Mouse (Mus musculus) ES-Bruce4 (cell line): ENCODE data around the gene Pitpnm2. TPM values are rescaled to one million over a fixed set of nuclear protein-coding genes. Genes with fewer than 3 reads are reported as not detected.

Source experiments
- H3K27ac ChIP-seq: 2 replicates; pipeline ENCODE4 v1.5.1; 2012; ENCODE audit warnings: low read length, inconsistent platforms; ENCODE audit not compliant: insufficient read depth
- H3K27me3 ChIP-seq: 2 replicates; pipeline ENCODE4 v1.6.1; 2012; ENCODE audit warnings: mild to moderate bottlenecking, low read length, inconsistent platforms; ENCODE audit not compliant: control insufficient read depth, poor library complexity, insufficient read depth, severe bottlenecking
- H3K36me3 ChIP-seq: 2 replicates; pipeline ENCODE4 v1.6.1; 2012; ENCODE audit warnings: inconsistent platforms, mild to moderate bottlenecking, low read length, moderate library complexity; ENCODE audit not compliant: control insufficient read depth, poor library complexity, insufficient read depth, severe bottlenecking
- H3K4me1 ChIP-seq: one replicate; pipeline ENCODE4 v1.8.1; 2011; ENCODE audit warnings: low read length; ENCODE audit not compliant: control insufficient read depth, insufficient read depth
- H3K4me3 ChIP-seq: 2 replicates; pipeline ENCODE4 v1.5.1; 2011; ENCODE audit warnings: low read depth, mild to moderate bottlenecking, low read length
- H3K9ac ChIP-seq: 2 replicates; pipeline ENCODE4 v1.6.1; 2012; ENCODE audit warnings: low read depth, mild to moderate bottlenecking, inconsistent platforms; ENCODE audit not compliant: poor library complexity, severe bottlenecking
- H3K9me3 ChIP-seq: replicated peaks from 2 replicates; pipeline ENCODE4 v1.6.1; 2012; ENCODE audit warnings: mild to moderate bottlenecking, low read length, inconsistent platforms; ENCODE audit not compliant: control insufficient read depth, poor library complexity, insufficient read depth, severe bottlenecking
- CTCF ChIP-seq: IDR thresholded peaks from one replicate; pipeline ENCODE4 v1.8.1; 2011; ENCODE audit warnings: low read depth, low read length
- EP300 ChIP-seq: IDR thresholded peaks from 2 replicates; pipeline ENCODE4 v1.6.1; 2011; ENCODE audit warnings: low read depth, low read length; ENCODE audit not compliant: insufficient read depth
- POLR2A ChIP-seq: IDR thresholded peaks from one replicate; pipeline ENCODE4 v1.8.1; 2011; ENCODE audit warnings: low read length; ENCODE audit not compliant: insufficient read depth
- polyA plus RNA-seq: library from polyadenylated mRNA; stranded (reverse); fragments of >200 nt; gene quantifications from 2 replicates; pipeline ENCODE4 v1.2.4, GENCODE M21; 2011; ENCODE audit warnings: low read depth; ENCODE audit not compliant: missing spikeins, insufficient read depth, insufficient read length

Gene Pitpnm2
- polyA plus RNA-seq, 1 experiment: 13.1 TPM

DNA sequence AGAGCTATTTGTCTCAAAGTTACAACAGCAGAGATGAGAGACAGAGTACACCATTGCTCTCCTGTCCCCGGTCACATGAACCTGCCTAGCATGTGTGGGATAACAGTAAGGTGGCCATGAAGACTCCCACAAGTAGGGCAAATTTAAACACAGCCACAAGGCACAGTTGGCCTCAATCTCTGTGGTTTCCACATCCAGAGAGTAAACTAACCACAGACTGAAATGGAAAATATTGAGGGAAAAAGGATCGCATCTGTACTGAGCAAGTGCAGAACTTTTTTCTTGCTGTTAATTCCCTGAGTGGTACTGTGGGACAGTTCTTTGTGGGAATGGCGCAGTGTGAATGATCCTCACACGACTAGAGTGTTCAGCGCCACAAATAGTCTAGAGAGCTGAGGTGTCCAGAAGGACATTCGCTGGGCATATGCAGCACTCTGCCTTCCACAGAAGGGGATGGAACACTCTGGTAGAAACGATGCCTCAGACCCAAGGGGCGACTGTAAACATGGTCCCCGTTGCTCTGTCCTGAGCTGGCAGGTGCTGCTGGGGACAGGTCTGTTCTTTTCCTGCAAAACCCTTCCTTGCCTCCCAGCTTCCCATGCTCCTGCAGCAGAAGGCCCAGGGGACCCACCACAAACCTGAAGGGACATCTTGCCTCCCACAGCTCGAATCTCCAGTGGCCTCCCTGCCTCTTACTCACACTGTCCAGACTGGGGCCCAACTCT is 59.3 kb downstream of the Pitpnm2 start:
- TF ChIP-seq POLR2A (no peak), EP300 (no peak), CTCF (no peak)
- Histone ChIP-seq H3K4me3 (no peak overlapping the region), H3K4me1 (no peaks in the 10 kb centered on the region), H3K27me3 (no peaks in the 10 kb centered on the region; the same call in 1 of the 2 replicates), H3K27ac (no peak overlapping the region), H3K9me3 (no peaks in the 10 kb centered on the region), H3K9ac (no peak overlapping the region), H3K36me3 (no peaks in the 10 kb centered on the region)

DNA sequence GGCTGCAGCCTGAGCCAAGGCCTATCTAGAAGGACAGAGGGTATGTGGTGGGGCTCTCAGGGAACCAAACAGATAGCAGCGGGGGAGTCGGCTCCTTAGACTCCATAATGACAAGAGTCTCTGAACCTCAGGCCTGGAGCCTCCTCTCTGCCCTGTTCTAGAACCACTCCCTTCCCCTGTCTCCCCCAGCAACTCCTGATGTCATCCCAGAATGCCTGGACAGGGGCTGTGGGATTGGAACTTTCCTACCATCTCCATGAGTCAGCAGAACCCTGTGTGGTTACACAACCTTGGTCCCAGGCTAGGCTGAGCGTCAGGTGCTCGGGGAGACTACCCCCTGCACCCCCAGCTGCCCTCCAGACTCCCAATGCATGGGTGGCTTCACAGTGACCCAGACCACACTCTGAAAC is 60.0 kb downstream of the Pitpnm2 start:
- no peak overlapping the region for H3K27ac ChIP-seq
- H3K4me3 ChIP-seq: no peak overlapping the region
- no peaks in the 10 kb centered on the region for H3K36me3 ChIP-seq
- H3K9me3 ChIP-seq: no peaks in the 10 kb centered on the region
- H3K27me3 ChIP-seq: no peaks in the 10 kb centered on the region; the same call in 1 of the 2 replicates
- TF ChIP-seq POLR2A (no peak), EP300 (no peak), CTCF (no peak)
- H3K9ac ChIP-seq: no peak overlapping the region
- peaks cover 4% of the 10 kb centered on the region for H3K4me1 ChIP-seq

DNA sequence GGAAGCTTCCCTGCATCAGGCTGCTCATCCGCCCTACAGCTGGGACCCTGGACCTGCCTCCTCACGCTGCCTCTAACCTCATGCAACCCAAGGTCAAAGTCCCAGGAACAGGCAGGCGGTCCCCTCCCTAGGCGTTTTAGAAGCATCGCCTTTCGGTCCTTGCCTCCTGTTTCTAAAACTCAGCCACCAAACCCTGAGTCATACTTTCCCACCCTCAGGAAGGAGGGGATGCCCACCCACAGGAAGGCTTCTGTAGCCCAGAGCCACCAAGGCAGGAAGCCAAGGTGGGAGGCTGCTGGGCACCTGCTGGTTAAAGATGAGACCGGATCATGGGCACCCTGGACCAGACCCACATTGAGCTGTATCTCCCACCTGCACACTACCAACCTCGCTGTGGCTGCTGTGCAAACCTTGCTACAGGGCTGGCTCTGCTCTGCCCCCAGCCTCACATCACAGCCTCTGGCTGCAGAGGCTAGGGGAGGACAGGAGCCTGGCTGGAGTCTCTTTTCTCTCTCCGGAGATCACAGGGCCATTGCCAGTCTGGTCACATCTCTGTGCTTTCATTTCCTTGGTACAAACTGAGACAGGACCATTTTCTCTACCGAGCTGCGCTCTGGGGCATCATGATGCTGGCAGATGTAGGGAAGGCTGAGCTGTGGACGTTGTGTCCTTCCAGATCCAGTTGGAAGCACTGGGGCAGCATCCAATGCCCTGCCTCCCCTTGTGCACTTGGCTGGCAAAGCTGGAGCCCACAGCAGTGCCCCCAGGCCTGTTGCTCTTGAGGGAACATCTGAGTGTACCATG is 61.9 kb downstream of the Pitpnm2 start:
- Histone ChIP-seq H3K4me1 (peaks cover 4% of the 10 kb centered on the region), H3K9ac (peak overlapping the region; percentile 39), H3K36me3 (no peaks in the 10 kb centered on the region), H3K27ac (no peak overlapping the region), H3K27me3 (no peaks in the 10 kb centered on the region; the same call in 1 of the 2 replicates), H3K9me3 (no peaks in the 10 kb centered on the region), H3K4me3 (peak overlapping the region; percentile 19)
- no peak for TF ChIP-seq CTCF
- TF ChIP-seq POLR2A: no peak
- no peak for TF ChIP-seq EP300

DNA sequence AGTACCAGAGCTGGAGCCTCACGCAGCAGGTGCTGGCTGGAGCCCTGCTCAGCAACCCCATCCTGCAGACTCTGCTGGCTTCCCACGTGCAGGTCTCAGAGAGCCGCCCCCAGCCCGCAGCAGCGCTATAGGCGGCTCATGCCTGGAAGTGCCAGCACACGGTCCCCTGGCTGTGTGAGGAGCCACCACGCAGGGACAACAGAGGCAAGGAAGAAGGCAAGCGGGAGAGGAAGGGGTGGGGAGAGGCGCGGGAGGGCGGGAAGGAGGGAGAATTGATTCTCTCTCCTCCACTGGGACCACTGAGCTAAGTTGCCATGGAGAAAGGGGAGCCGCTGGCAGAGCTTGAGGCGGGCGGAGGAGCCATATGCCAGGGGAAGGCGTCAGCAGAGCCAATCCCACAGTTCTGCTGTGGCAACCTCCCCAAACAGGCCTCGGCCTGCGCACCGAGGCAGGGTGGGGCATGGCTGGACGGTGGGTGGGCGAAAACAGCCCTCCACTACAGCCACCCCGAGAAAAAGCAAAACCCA is 62.5 kb downstream of the Pitpnm2 start:
- no peak for TF ChIP-seq EP300
- no peak for TF ChIP-seq POLR2A
- no peak for TF ChIP-seq CTCF
- H3K27ac ChIP-seq: no peak overlapping the region
- H3K9me3 ChIP-seq: no peaks in the 10 kb centered on the region
- H3K4me3 ChIP-seq: peak overlapping the region; percentile 19
- H3K36me3 ChIP-seq: no peaks in the 10 kb centered on the region
- H3K27me3 ChIP-seq: no peaks in the 10 kb centered on the region; the same call in 1 of the 2 replicates
- H3K4me1 ChIP-seq: peaks cover 4% of the 10 kb centered on the region
- peak overlapping the region; percentile 39 for H3K9ac ChIP-seq

DNA sequence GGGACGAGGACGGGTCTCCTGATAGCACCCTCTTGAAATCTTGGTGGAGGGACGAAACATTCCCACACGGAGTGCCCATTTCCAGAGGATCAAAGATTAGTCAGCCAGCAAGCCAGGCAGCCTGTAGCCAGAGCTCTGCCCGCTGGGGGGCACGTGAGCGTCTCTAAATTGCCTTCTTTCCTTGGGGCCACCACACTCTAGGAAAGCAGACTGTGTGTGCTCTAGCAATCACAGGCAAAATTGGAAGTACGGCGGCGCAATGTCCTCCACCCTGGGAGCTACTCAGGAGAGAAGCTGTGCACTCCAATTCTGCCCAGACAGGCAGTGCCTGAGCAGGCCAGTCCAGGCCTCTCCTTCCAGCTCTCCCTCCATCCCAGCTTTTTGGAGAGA is 63.1 kb downstream of the Pitpnm2 start:
- TF ChIP-seq POLR2A: no peak
- TF ChIP-seq EP300: no peak
- TF ChIP-seq CTCF: no peak
- H3K36me3 ChIP-seq: no peaks in the 10 kb centered on the region
- H3K27ac ChIP-seq: no peak overlapping the region
- H3K9ac ChIP-seq: peak overlapping the region; percentile 39; the same call in 1 of the 2 replicates
- no peaks in the 10 kb centered on the region; the same call in 1 of the 2 replicates for H3K27me3 ChIP-seq
- no peaks in the 10 kb centered on the region for H3K9me3 ChIP-seq
- peaks cover 4% of the 10 kb centered on the region for H3K4me1 ChIP-seq
- peak overlapping the region; percentile 19 for H3K4me3 ChIP-seq
